Mouse (Mus musculus) skeletal muscle tissue, adult 2 months (tissue): ENCODE data around the gene Ajm1.
A peak's percentile ranks its signal among the peaks of the same experiment; 100 is the strongest.

ENCODE experiments used
- DNase-seq: peaks from one replicate; pipeline ENCODE4 v3.0.0-alpha.2; 2012; ENCODE audit warnings: low read depth, low spot score

Gene Ajm1

DNA sequence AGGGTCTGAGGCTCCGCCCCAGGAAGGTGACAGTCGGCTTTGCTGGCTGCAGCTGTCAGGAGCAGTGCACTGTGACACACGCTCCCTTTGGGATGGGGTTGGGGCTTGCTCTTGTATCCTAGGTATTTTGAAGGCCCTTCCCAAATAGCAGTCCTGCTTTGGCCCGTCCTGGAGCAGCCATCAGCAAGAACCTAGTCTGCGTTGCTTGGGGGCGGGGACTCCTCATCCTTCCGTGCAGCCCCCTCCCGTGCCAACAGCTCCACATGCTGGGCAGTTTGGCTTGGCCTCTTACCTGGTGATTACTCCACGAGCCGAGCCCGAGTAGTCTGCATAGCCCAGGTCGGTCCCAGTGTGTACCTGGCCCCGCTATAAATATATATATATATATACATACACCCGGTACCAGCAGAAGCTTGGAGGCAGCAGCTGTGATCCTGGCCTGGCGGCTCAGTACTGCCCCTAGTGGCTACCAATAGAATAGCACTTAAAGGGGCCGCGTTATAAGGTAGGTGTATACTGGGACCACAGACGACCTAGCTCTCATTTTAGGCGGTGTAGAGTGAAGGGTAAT is at the start of gene Ajm1:
Ajm1 (minus strand) TSS at position 464 of the 571 bp plus-strand sequence.
- DNase-seq, result peak; percentile 56

GRCm38 (mm10) chr2:25628738-25629137 is 47.2 kb upstream of the Ajm1 start:
- DNase-seq, result no peak

GRCm38 (mm10) chr2:25627811-25628210 is 46.3 kb upstream of the Ajm1 start, which contains the start of gene Fcna:
TSS of gene Fcna (minus strand) at chr2:25628030.
- no peak for DNase-seq

DNA sequence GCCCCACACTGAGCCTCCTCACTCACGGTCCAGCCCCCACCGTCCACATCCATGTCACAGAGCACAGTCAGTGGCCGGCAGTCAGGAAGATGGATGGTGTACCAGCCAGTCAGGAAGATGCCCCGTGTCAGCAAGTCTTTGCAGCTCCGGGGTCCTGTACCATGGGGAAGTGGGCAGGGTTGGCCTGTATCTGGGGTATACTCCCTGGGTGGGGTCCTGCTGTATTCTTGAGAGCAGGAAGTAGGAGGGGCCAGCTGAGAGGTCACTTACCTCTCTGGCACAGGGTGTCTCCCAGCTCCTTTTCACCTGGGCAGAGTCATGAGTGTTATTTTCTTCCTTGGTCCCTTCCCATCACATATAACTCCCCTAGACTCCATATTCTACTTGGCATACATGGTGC is 44.4 kb upstream of the Ajm1 start:
- no peak for DNase-seq

DNA sequence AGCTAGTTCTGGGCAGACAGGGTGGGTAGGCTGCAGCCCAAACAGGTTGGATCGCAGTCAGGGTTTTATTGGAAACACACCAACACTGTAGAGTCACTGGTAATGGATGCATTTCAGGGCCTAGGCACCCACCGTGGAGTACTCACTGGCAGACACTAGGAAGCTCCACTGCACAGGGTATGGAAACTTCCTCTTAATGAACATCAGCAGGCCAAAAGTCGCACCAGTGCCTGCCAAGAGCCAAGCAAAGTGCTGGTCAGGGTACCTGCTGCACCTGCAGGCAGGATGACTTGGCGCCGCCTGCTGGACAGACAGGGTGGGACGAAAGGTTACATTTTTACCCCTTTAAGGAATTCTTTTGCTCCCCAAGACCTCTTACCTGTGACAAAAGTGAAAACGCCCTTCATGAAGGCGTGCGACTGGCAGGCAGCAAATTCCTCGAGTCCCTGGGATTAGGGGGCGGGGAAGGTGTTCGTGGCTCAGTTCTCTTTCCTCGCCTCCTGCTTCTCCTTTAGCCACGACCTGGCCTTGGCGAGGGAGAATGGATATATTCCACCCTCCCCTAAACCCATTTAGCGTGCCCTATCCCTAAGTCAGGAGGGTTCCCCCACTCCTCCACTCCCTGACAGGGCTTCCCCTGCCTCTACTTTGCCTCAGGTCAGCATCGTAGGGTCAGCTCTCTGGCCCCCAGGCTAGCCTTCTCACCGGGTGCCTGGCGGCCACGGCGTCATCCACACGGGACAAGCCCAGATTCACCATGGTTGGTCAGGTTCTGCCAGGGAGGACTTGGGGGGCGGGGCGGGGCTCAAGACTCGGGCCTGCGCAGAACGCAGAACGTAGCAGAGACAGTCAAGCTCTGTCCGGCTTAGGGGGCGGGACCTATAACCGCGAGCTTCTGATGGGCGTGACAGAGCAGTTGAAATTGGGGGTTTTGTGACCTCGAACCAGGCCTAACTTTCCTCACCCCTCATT is 40.0 kb upstream of the Ajm1 start, which contains the start of gene Tmem141:
Tmem141 (minus strand) TSS at position 777 of the 972 bp plus-strand sequence.
- peak; percentile 73 for DNase-seq

GRCm38 (mm10) chr2:25620852-25621228 is 39.3 kb upstream of the Ajm1 start:
- DNase-seq, result no peak

DNA sequence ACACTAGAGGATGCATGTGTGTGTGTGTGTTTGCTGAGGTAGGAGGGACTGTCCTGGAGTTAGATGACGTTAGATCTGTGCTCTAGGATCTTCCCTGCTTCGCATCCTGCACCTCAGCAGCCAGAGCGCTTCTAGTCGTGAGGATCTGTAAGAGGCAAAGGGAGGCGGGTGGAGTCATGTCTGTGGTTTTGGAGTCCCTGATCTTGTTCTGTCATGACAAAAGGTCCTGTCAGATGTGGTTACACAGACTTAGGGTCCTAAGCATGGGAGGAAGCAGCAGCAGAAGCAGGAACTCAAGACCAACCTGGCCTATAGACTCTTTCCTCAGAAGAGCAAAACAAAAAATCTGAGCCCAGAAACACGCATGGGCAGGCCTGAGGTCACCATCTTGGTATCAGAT is 38.8 kb upstream of the Ajm1 start:
- DNase-seq, result no peak

- no peak for DNase-seq
These were observed 36.0 kb upstream of the Ajm1 start, which contains the start of gene Ccdc183 for GRCm38 (mm10) chr2:25617578-25617977. TSS of gene Ccdc183 (minus strand) at chr2:25617678.

GRCm38 (mm10) chr2:25616398-25616797 is 34.8 kb upstream of the Ajm1 start:
- DNase-seq, result no peak

DNA sequence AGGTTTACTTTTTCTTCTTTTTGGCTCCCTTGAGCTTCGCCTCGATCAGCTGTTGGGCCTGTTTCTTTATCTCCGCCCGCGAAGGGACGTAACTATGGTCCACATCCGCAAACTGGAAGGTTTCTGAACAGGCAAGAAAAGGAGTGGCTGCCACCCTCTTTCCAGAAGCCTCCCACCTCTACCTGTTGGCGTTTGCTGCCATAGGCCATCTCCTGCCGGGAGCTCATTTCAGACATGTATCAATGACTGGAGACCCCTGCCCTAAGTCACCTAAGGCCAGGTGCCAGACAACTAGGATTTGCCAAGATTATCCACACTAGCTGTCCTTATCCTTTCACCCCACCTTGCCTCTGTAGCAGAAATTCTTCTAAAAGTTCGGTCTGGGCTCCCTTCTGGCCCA is 27.1 kb upstream of the Ajm1 start:
- DNase-seq, result no peak

DNA sequence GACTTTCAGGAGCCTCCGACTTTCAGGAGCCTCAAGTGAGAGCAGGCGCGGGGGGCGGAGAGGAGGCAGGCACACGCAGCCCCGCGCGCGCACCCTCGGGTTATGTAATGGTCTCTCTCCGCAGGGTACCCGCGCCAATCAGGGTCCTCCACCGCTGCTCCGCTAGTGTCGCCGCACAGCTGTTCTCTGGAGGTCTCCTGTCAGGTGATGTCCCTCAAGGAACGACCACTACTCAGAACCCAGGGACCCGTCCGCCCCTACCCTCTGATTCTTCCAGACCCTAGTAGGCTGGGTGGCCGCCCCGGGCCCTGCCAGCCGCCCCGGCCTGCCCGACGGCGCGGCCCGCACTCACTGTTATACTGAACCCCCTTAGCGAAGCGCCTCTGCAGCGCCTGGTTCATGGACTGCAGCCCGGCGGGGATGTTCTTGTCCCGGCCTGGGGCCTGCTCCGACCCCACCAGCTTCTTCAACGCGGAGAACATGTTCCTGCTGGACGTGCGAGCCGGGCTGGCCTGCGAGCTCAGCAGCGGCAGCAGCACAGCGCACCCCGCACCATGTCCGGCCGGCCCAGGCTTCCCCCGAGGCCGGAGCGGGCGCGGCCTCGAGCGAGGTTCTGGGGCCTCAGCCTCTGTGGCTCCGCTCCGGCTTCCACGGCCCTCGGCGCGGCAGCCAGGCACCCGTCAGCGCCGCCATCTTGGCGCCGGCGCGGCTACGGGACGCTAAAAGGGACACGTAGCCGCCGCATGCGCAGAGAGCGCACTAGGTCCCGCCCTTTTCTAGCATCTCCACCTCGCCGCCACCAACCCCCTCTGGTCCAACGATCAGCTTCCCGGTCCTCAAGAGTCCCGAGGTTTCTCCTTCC is 26.4 kb upstream of the Ajm1 start, which contains the start of gene Rabl6:
Rabl6 (minus strand) TSS at position 761 of the 862 bp plus-strand sequence.
- DNase-seq, result peak; percentile 83

DNA sequence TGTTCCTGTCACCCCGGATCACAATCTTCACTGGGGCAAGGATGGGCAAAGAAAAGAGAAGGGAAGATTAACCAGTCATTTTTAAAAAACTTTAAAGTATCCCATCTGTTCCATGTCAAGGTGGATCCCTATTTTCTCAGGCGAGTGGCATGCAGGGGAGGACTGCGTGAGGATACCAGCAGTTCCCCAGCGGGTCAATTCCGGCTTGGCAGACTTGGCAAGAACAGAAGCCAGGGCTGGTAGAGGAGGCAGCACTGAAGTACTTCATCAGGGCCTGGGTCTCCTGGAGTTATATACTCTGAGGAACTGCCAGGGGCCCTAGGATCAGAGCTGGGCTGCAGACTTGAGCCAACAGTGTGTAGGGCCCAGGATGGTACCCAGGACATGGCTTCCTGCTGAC is 21.0 kb upstream of the Ajm1 start:
- DNase-seq, result no peak

- DNase-seq, result no peak
These were observed 18.5 kb upstream of the Ajm1 start for GRCm38 (mm10) chr2:25600037-25600436.

GRCm38 (mm10) chr2:25598749-25599148 is 17.2 kb upstream of the Ajm1 start:
- no peak for DNase-seq

- DNase-seq, result no peak
These were observed 15.4 kb upstream of the Ajm1 start for GRCm38 (mm10) chr2:25596765-25597510.

GRCm38 (mm10) chr2:25591863-25592262 is 10.3 kb upstream of the Ajm1 start:
- DNase-seq, result no peak

GRCm38 (mm10) chr2:25588227-25588907 is 6.8 kb upstream of the Ajm1 start:
- no peak for DNase-seq

DNA sequence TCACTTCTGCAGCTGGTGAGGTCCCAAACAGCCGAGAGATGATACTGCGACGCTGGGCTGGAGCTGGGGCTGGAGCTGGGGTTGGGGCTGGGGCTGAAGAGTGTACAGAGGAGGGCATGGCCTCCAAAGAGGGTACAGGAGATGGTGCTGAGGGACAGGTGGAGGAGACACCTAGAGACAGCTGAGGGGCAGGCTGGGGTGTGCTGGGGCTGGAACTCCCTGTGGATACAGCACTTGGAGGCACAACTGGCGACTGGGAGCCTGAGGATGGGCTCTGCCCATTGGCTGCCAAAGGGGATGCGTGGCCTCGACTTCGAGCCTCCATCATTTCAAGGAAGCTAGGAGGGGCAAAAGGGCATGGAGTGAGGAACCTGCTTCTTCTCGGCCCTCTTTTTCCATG is 5.7 kb upstream of the Ajm1 start:
- DNase-seq, result no peak

DNA sequence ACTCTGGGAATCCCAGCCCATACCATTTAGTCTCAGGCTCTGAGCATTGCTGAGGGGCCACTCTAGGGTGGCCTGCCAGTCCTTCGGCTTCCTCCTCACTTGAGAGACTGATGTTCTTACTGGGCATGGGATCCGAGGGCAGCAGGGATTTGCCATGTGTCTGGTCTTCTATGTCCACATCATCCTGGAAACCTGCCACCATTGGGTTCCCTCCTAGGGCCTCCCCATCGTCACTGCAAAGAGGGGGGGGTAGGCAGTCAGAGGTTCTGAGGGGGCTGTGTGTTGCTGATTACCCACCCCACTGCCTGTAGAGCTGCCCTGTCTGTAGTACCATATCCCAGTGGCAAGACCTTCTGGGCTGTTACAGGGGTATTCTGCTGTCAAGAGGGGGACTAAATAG is 4.0 kb upstream of the Ajm1 start:
- DNase-seq, result no peak

DNA sequence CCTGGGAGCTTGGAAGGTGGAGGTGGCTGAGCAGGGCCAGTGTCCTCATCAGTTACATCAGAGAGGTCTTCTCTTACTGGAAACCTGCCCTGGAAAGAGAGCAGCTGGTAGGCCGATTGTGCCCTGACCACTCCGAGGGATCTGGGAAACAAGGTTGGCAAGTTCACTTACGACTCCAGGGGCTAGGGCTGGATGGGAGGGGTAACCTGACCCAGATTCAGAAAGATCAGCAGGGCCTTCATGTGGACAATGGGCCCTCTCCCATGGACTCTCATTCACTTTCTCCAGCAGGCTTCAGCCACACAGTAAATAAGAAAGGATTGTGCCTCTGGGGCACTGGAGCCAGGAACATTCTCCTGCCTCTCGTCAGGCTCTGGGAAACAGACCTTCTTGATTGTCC is 3.3 kb upstream of the Ajm1 start:
- no peak for DNase-seq
